Mouse (Mus musculus) embryo, embryonic 11 days (tissue): Measurements from ENCODE around the gene Itpr2.

Experiments used
- DNase-seq: peaks from one replicate; pipeline ENCODE4 v3.0.0-alpha.2; 2015

Gene Itpr2

GRCm38 (mm10) chr6:146255656-146256055 is 246.4 kb downstream of the Itpr2 start:
- DNase-seq, result no peak

- no peak for DNase-seq
Observed at GRCm38 (mm10) chr6:146254931-146255330, 247.1 kb downstream of the Itpr2 start.

DNA sequence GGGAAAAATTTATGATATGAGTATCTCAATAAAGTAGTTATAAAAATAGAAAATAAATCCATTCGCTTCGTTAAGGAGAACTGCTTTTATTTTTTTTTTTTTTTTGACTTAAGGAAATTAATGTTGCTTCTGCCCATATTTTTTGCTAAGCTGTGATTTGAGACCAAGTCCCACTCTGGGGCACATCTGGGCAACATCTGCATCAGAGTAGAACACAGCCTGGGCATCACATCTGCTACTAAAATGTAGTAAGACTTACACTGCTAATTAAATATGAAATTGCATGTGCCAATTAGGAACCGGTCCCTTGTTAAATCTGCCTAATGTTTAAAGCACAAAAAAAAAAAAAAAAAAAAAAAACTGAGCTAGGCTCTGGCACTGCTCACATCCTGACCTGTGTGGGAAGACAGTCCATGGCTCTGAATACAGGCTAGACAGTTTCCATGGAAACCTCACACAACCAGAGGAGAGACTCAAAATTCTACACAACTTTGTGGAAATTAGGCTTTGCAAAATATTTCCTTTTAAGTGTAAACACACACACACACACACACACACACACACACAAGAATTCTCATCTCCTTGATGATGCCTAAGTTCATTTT is 247.7 kb downstream of the Itpr2 start:
- DNase-seq, result peak; percentile 34

- no peak for DNase-seq
Observed at GRCm38 (mm10) chr6:146249096-146249495, 252.9 kb downstream of the Itpr2 start.

DNA sequence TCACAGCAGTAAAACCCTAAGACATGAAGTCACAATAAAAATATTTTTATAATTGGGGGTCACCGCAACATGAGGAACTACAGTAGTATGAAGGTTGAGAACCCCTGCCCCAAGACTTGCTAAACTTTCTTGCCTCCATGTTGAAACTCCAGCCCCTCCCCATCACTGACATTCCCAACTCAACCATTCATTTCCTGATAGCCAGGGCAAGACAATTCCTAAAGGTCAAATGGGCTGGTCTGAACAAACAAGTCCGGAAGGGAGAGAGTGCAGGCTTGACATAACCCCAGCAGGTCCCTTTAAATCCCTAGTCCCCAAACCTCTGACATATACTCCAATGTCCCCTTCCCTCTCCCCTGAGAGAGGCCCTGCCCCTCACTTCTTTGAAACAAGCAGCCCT is 253.7 kb downstream of the Itpr2 start:
- no peak for DNase-seq

- DNase-seq, result no peak
Observed at GRCm38 (mm10) chr6:146247906-146248305, 254.1 kb downstream of the Itpr2 start.

GRCm38 (mm10) chr6:146246368-146246767 is 255.7 kb downstream of the Itpr2 start:
- no peak for DNase-seq

DNA sequence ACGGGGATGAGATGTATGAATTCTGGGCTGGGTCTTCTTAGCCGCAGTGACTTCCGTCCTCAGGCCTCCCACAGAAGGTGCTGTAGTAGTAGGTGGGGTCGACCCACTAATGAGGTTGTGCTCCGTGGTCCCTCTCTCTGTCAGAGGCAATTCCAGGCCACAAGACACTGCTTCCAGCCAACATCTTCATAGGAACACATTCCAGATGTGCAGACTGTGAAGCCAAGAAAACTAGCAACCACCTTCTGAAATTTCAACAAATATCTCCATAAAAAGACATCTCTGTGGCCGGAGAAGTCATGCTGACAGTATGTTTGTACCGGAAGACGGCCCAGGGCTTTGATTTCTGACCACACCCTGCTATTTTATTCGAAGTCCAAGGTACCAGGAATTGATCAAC is 256.1 kb downstream of the Itpr2 start:
- no peak for DNase-seq

DNA sequence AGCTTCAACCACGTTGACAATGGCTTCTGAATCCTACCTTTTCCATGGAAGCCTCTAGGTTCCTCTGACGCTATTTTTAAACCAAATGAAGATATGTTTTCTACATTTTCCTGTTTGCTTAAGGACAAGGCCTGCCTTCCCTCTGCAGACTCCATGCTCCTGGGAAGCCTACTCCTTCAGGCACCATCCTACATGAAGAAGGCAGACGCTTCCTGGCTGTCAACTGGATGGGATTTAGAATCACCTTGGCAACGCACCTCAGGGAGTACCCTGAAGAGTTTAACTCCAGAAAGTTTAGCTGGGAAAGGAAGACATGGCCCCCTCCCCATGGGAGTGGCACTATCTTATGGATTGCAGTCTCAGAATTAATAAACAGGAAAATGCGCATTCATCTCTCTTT is 259.0 kb downstream of the Itpr2 start:
- no peak for DNase-seq

- DNase-seq, result no peak
Observed at GRCm38 (mm10) chr6:146241336-146241735, 260.7 kb downstream of the Itpr2 start.

DNA sequence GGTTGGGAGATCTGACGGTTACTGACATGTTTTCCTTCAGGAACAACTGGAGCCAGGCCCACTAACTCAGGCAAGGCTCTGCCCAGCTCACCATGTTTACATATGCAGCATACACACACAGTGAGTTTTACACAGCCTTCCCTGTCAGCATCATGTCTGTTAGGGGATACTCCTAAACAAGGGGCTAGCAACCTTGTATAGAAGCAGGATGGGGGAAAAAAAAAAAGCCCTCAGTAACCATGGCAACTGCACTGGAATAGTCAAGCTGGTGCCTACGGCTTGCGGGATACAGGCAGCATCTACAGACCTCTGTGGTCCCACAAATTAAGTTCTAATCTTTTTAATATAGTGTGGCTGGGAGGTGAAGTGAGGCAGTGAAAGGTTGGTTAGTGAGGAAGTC is 266.9 kb downstream of the Itpr2 start:
- no peak for DNase-seq

DNA sequence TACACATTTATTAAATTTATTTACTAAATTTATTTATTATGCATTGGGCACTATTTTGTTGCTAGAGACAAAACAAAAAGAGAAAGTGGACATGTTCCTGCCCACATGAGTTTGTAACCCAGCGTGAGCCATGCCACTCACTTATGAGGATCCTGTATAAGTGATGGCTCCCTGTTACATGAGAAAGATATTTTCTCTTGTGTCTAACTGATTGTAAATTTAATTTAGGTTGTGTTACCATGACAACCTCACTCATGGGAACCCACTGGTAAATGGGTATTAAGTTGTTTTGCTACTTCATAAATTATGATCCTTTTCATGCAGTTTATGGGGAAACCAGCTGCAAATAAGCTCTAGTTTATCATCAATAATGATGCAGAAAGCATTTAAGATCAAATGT is 267.6 kb downstream of the Itpr2 start:
- DNase-seq, result no peak

- DNase-seq, result no peak
Observed at GRCm38 (mm10) chr6:146230903-146231302, 271.1 kb downstream of the Itpr2 start.

DNA sequence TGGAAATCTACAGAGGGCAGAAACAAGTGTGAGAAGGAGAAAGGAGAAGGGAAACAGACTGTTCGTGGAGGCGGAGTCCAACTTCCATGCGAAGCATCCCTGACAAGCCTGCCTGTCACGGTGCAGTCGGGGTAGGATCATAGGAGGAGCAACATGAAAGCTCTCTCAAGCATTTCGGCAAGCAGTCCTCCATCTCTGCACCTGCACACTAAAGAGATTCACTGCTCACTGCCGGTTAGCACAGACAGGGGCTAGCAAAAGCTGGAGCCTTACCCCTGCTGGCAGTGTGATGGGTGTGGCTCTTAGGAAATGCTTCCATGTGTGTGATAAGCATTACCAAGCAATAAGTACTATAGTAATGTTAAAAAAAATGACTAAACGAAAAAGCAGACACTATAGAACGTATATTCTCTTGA is 271.6 kb downstream of the Itpr2 start:
- no peak for DNase-seq

DNA sequence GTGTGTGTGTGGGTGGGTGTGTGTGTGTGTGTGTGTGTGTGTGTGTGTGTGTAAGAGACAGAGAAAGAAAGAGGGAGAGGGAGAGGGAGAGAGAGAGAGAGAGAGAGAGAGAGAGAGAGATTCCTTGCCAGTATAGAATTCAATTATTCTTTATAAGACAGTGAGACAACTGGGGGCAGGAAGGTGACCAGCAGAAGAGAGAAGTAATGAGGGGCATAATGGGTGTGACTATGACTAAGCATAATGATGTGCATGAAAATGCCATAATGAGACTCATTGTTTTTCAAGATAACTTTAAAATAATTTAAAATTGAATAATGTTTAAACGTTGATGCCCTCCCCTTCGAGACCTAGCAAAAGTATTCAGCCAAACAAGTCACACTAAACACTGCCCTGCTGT is 272.1 kb downstream of the Itpr2 start:
- DNase-seq, result no peak

DNA sequence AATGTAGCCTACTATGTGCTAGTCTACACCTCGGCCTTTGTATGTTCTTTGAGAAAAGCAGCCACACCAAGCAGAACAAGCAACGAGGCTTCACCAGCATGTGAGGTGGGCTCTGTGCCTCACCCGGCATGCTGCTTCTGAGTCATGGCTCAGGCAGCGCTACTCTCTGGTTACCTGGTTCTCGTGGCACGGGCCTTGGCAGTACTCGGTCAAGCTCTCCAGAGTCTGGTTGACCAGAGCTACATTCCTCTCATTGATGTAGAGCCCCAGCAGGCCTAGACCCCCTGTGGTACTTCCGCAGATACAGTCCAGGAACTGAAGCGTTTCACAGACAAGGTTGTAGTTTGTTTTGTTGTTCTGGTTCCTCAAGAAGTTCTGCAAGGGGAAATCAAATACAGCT is 272.5 kb downstream of the Itpr2 start:
- no peak for DNase-seq

GRCm38 (mm10) chr6:146228048-146228447 is 274.0 kb downstream of the Itpr2 start:
- DNase-seq, result no peak

GRCm38 (mm10) chr6:146222403-146223063 is 279.5 kb downstream of the Itpr2 start:
- no peak for DNase-seq

GRCm38 (mm10) chr6:146221371-146222336 is 280.4 kb downstream of the Itpr2 start:
- DNase-seq, result no peak

DNA sequence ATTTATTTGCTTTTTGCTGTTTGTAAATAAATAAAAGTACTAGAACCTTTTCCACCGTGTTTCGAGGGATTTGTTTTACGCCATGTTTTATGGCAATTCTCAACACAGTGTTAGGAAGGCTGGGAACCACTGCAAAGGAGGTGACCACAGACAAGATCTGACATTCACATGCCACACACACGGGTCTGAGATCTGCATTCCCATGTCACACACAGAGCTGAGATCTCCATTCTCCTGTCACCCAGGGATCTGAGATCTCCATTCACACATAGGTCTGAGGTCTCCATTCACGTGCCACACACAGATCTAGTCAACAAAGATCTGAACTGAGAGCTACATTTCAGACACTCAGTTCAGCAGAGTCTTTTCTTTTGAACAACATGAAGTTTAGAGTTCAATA is 282.0 kb downstream of the Itpr2 start:
- no peak for DNase-seq

- DNase-seq, result no peak
Observed at GRCm38 (mm10) chr6:146219534-146219933, 282.5 kb downstream of the Itpr2 start.

- DNase-seq, result no peak
Observed at GRCm38 (mm10) chr6:146215302-146215701, 286.7 kb downstream of the Itpr2 start.

- no peak for DNase-seq
Observed at GRCm38 (mm10) chr6:146212339-146212738, 289.7 kb downstream of the Itpr2 start.

DNA sequence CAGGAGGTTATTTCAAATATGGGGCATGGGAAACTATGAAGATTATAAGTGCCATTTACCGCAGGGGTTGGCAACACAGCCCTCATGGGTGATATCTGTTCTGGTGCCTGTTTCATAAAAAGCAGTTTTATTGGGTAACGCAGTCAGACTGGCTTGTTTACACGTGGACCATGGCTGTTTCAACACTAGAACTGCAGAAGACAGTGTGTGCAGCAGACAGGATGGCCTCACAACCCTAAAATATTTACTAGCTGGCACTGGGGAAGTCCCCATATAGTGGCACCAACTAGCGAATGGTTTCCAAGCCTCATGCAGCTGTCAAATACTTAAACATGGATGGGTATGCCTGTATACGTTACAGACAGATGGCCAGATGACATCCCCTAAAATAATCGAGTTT is 290.8 kb downstream of the Itpr2 start:
- no peak for DNase-seq
